Mouse (Mus musculus) MEL (cell line): ENCODE data around the gene Exoc3l. TPM values are rescaled to one million over a fixed set of nuclear protein-coding genes. Genes with fewer than 3 reads are reported as not detected.

Experiments used
- DNase-seq: peaks from one replicate; pipeline ENCODE4 v3.0.0; 2011; ENCODE audit warnings: low read depth, low spot score
- H3K27ac ChIP-seq: 2 replicates; pipeline ENCODE4 v1.5.1; 2012; ENCODE audit warnings: low read depth, mild to moderate bottlenecking, control low read depth, low read length, moderate library complexity; ENCODE audit not compliant: control insufficient read depth
- H3K27me3 ChIP-seq, 2 experiments: fragments of 150-350 bp in 1 of 2; sonication (generic) in 1 of 2; 2 replicates each; pipeline ENCODE4 v1.6.1; 2012; ENCODE audit warnings: low read length in 2 of 2, mild to moderate bottlenecking in 2 of 2, improper control_type of control experiment in 1 of 2, moderate library complexity in 1 of 2; ENCODE audit not compliant: insufficient read depth in 2 of 2, control insufficient read depth in 1 of 2
- H3K36me3 ChIP-seq, 2 experiments: 2 replicates each; pipeline ENCODE4 v1.6.1; 2012 to 2014; ENCODE audit warnings: low read length in 2 of 2, improper control_type of control experiment in 1 of 2, inconsistent platforms in 1 of 2, mild to moderate bottlenecking in 1 of 2; ENCODE audit not compliant: insufficient read depth in 2 of 2, control insufficient read depth in 1 of 2
- H3K4me1 ChIP-seq, 2 experiments: fragments of 150-350 bp in 1 of 2; sonication (generic) in 1 of 2; 2 replicates each; pipeline ENCODE4 v1.6.1; 2012; ENCODE audit warnings: low read length in 2 of 2, improper control_type of control experiment in 1 of 2, mild to moderate bottlenecking in 1 of 2; ENCODE audit not compliant: insufficient read depth in 2 of 2, control insufficient read depth in 1 of 2
- H3K4me3 ChIP-seq, 2 experiments: fragments of 150-350 bp in 1 of 2; sonication (generic) in 1 of 2; 2 replicates each; pipeline ENCODE4 v1.5.1; 2012; ENCODE audit warnings: low read depth in 2 of 2, low read length in 2 of 2, mild to moderate bottlenecking in 2 of 2, moderate library complexity in 2 of 2, control low read depth in 1 of 2, improper control_type of control experiment in 1 of 2; ENCODE audit not compliant: control insufficient read depth in 1 of 2, insufficient read depth in 1 of 2
- H3K79me2 ChIP-seq: 2 replicates; pipeline ENCODE4 v1.6.1; 2012; ENCODE audit warnings: mild to moderate bottlenecking, low read length, moderate library complexity; ENCODE audit not compliant: control insufficient read depth, poor library complexity, insufficient read depth
- H3K9ac ChIP-seq: 2 replicates; pipeline ENCODE4 v1.6.1; 2012; ENCODE audit warnings: low read depth, mild to moderate bottlenecking, control low read depth, low read length, moderate library complexity; ENCODE audit not compliant: control insufficient read depth, poor library complexity, severe bottlenecking
- H3K9me3 ChIP-seq: fragments of 150-350 bp; sonication (generic); replicated peaks from 2 replicates; pipeline ENCODE4 v1.6.1; 2012; ENCODE audit warnings: mild to moderate bottlenecking, low read length, improper control_type of control experiment, moderate library complexity; ENCODE audit not compliant: insufficient read depth
- BHLHE40 ChIP-seq: IDR thresholded peaks from 2 replicates; pipeline ENCODE4 v1.6.1; 2012; ENCODE audit warnings: low read depth, mild to moderate bottlenecking, inconsistent platforms, low read length, improper control_type of control experiment, borderline replicate concordance
- ELF1 ChIP-seq: IDR thresholded peaks from 2 replicates; pipeline ENCODE4 v1.6.1; 2014; ENCODE audit warnings: low read depth, mild to moderate bottlenecking, inconsistent platforms, low read length, improper control_type of control experiment, moderate library complexity
- GABPA ChIP-seq: IDR thresholded peaks from 2 replicates; pipeline ENCODE4 v1.6.1; 2012; ENCODE audit warnings: low read depth, mild to moderate bottlenecking, inconsistent platforms, low read length, improper control_type of control experiment, moderate library complexity
- GATA1 ChIP-seq: IDR thresholded peaks from 2 replicates; pipeline ENCODE4 v1.6.1; 2011; ENCODE audit warnings: low read depth, low read length, improper control_type of control experiment
- JUND ChIP-seq: IDR thresholded peaks from 2 replicates; pipeline ENCODE4 v1.6.1; 2011; ENCODE audit warnings: low read depth, mild to moderate bottlenecking, improper control_type of control experiment, low read length
- KAT2A ChIP-seq: conservative IDR thresholded peaks from 2 replicates; pipeline ENCODE4 v1.6.1; 2012; ENCODE audit warnings: low read depth, low read length, improper control_type of control experiment, inconsistent platforms
- MAX ChIP-seq: IDR thresholded peaks from 2 replicates; pipeline ENCODE4 v1.6.1; 2011; ENCODE audit warnings: low read length, improper control_type of control experiment
- MAZ ChIP-seq: IDR thresholded peaks from 2 replicates; pipeline ENCODE4 v1.6.1; 2012; ENCODE audit warnings: low read depth, mild to moderate bottlenecking, inconsistent platforms, low read length, improper control_type of control experiment
- MEF2A ChIP-seq: IDR thresholded peaks from 2 replicates; pipeline ENCODE4 v1.6.1; 2014; ENCODE audit warnings: low read depth, mild to moderate bottlenecking, inconsistent platforms, low read length, improper control_type of control experiment; ENCODE audit not compliant: poor library complexity, insufficient replicate concordance, severe bottlenecking; ENCODE audit errors: extremely low read depth
- MXI1 ChIP-seq: IDR thresholded peaks from 2 replicates; pipeline ENCODE4 v1.6.1; 2011; ENCODE audit warnings: mild to moderate bottlenecking, low read depth, low read length, improper control_type of control experiment
- MYC ChIP-seq: IDR thresholded peaks from 2 replicates; pipeline ENCODE4 v1.6.1; 2011; ENCODE audit warnings: low read depth, mild to moderate bottlenecking, low read length, improper control_type of control experiment, moderate library complexity
- NELFE ChIP-seq: IDR thresholded peaks from 2 replicates; pipeline ENCODE4 v1.6.1; 2011; ENCODE audit warnings: low read depth, low read length, improper control_type of control experiment
- NRF1 ChIP-seq: IDR thresholded peaks from 2 replicates; pipeline ENCODE4 v1.6.1; 2014; ENCODE audit warnings: low read depth, mild to moderate bottlenecking, inconsistent platforms, low read length, improper control_type of control experiment, moderate library complexity; ENCODE audit not compliant: poor library complexity, insufficient read depth, severe bottlenecking
- POLR2A ChIP-seq, 2 experiments: IDR thresholded peaks; 2 replicates each; pipeline ENCODE4 v1.6.1; 2011 to 2012; ENCODE audit warnings: low read length in 2 of 2, mild to moderate bottlenecking in 2 of 2, control low read depth in 1 of 2, improper control_type of control experiment in 1 of 2, low read depth in 1 of 2, moderate library complexity in 1 of 2; ENCODE audit not compliant: control insufficient read depth in 1 of 2, insufficient read depth in 1 of 2, poor library complexity in 1 of 2
- POLR2AphosphoS2 ChIP-seq: IDR thresholded peaks from 2 replicates; pipeline ENCODE4 v1.6.1; 2011; ENCODE audit warnings: low read length, improper control_type of control experiment
- RAD21 ChIP-seq: IDR thresholded peaks from 2 replicates; pipeline ENCODE4 v1.6.1; 2011; ENCODE audit warnings: mild to moderate bottlenecking, low read depth, low read length, improper control_type of control experiment
- SIN3A ChIP-seq: IDR thresholded peaks from 2 replicates; pipeline ENCODE4 v1.6.1; 2012; ENCODE audit warnings: low read length, improper control_type of control experiment, inconsistent platforms
- TBP ChIP-seq: IDR thresholded peaks from 2 replicates; pipeline ENCODE4 v1.8.0; 2011; ENCODE audit warnings: low read depth, low read length, improper control_type of control experiment
- TCF12 ChIP-seq: IDR thresholded peaks from 2 replicates; pipeline ENCODE4 v1.6.1; 2014; ENCODE audit warnings: low read depth, mild to moderate bottlenecking, inconsistent platforms, low read length, improper control_type of control experiment, moderate library complexity
- UBTF ChIP-seq: IDR thresholded peaks from 2 replicates; pipeline ENCODE4 v1.6.1; 2012; ENCODE audit warnings: low read depth, mild to moderate bottlenecking, inconsistent platforms, low read length, improper control_type of control experiment, moderate library complexity, borderline replicate concordance; ENCODE audit not compliant: insufficient read depth
- USF1 ChIP-seq: IDR thresholded peaks from 2 replicates; pipeline ENCODE4 v1.6.1; 2014; ENCODE audit warnings: low read depth, mild to moderate bottlenecking, inconsistent platforms, low read length, improper control_type of control experiment, moderate library complexity
- ZMIZ1 ChIP-seq: IDR thresholded peaks from 2 replicates; pipeline ENCODE4 v1.6.1; 2012; ENCODE audit warnings: low read depth, mild to moderate bottlenecking, inconsistent platforms, low read length, improper control_type of control experiment, moderate library complexity
- polyA plus RNA-seq, 2 experiments: library from polyadenylated mRNA; stranded (reverse) in 1 of 2; unstranded in 1 of 2; fragments of >175 nt in 1 of 2; fragments of >200 nt in 1 of 2; gene quantifications; 2 replicates each; pipeline versions ENCODE4 v1.2.1 to v1.2.4; 2012; ENCODE audit warnings: low replicate concordance in 2 of 2, low read depth in 1 of 2; ENCODE audit not compliant: insufficient read length in 2 of 2, insufficient read depth in 1 of 2, missing spikeins in 1 of 2
- total RNA-seq: library from RNA; depleted of rRNA; stranded (reverse); fragments of 300-350 nt; gene quantifications from 2 replicates; pipeline ENCODE4 v1.2.3, GENCODE M21; 2012

The Exoc3l gene
- total and polyA plus RNA-seq, 3 experiments, result 0.69 to 2.0 TPM; not detected in 1

DNA sequence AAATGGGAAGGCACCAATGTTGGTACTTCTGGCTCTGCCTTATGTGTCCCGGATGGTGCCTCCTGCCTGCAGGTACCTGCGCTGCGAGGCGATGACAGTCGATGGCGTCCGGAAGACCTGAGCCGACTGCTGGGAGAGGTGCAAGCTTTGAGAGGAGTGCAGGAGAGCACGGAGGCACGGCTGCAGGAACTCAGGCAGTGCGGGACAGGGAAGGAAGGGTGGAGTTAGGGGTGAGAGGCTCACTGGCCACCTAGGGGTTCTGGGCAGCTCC is 25.1 kb downstream of the Exoc3l start:
- Histone ChIP-seq H3K79me2 (no peaks in the 10 kb centered on the region; the same call in 1 of the 2 replicates), H3K9ac (no peak overlapping the region), H3K4me1 (peaks cover 7 to 12% of the 10 kb centered on the region in 2 experiments), H3K27ac (no peak overlapping the region), H3K27me3 (no peaks in the 10 kb centered on the region), H3K9me3 (no peaks in the 10 kb centered on the region), H3K4me3 (no peak overlapping the region), H3K36me3 (peaks cover 0 to 10% of the 10 kb centered on the region in 2 experiments; a peak in 2 of 4 replicates)
- DNase-seq, result no peak
- no peak for TF ChIP-seq KAT2A
- no peak for TF ChIP-seq TBP
- no peak for TF ChIP-seq ELF1

DNA sequence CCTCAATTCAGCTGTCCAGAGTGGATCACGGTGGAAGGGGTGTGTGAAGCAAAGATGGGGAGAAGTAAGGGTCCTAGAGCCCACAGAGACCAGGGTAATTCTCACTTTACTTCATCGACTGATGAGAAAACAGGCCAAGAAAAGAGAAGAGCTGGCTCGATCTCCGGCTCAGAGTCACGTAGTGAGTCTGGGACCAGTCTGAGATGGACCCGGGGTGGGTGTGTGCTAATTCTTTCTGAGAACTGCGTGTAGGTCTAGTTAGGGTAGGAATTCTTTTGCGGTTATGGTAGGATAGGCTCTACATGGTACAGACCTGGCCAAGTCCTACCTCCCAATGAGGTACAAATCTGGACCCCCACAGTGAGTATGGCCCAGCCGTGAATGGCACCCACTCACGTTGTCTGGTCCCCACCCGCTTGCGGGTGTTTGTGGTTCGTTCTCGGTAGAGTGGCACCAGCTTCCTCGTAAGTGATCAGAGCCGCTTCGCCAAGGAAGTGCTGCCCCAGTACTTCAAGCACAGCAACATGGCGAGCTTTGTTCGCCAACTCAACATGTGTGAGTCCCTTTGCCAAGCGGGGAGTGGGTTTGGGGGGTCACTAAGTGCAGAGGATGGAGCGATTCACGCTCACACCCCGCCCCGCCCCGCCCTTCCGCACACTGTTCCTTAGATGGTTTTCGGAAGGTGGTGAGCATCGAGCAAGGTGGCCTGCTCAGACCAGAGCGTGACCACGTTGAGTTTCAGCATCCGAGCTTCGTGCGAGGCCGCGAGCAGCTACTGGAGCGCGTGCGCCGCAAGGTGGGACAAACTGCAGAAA is 25.6 kb downstream of the Exoc3l start:
- Histone ChIP-seq H3K9ac (peak overlapping the region; percentile 96), H3K79me2 (no peaks in the 10 kb centered on the region; the same call in 1 of the 2 replicates), H3K4me3 (peak overlapping the region; percentile 74 to 81), H3K27me3 (no peaks in the 10 kb centered on the region), H3K9me3 (no peaks in the 10 kb centered on the region), H3K27ac (peak overlapping the region; percentile 44; the same call in 1 of the 2 replicates), H3K36me3 (peaks cover 0 to 10% of the 10 kb centered on the region in 2 experiments; a peak in 2 of 4 replicates), H3K4me1 (peaks cover 7 to 16% of the 10 kb centered on the region in 2 experiments)
- 0 out of 4 replicates have a peak, but pooled peaks of 1 of the 2 experiments have one; percentile 13 for TF ChIP-seq POLR2A (IDR thresholded peaks at IDR 0.05; ENCODE audit: control insufficient read depth in 1 of 2, insufficient read depth in 1 of 2, low read depth in 1 of 2, low read length in 2 of 2, poor library complexity in 1 of 2)
- no peak for TF ChIP-seq NRF1
- DNase-seq, result no peak

DNA sequence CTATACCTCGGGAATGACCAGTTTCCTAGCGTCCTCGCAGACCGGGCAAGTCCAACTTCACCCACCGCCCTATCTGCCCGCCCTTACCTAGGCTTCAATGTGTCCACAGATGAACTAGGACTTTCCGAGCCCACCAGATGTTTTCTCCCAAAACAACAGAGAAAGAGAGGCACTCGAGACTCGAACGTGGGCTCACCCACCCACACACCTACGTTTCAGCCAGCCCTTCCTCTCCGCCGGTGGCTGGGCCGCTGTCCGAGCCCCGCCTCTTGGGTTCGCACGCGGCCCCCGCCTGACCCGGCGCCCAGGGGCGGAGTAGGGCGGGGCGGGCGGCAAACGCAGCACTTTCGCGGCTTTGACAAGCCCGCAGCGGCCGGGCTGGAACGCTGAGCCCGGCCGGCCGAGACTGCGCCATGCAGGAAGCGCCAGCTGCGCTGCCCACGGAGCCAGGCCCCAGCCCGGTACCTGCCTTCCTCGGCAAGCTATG is 26.4 kb downstream of the Exoc3l start, which contains the start of gene Hsf4:
Hsf4 (plus strand) TSS at position 341 of the 487 bp plus-strand sequence.
- Histone ChIP-seq H3K4me1 (peaks cover 7 to 16% of the 10 kb centered on the region in 2 experiments), H3K9me3 (no peaks in the 10 kb centered on the region), H3K27me3 (no peaks in the 10 kb centered on the region), H3K79me2 (peaks cover 2% of the 10 kb centered on the region), H3K36me3 (peaks cover 0 to 10% of the 10 kb centered on the region in 2 experiments; a peak in 2 of 4 replicates), H3K27ac (peak within 1 kb of the TSS; percentile 45), H3K9ac (peak within 1 kb of the TSS; percentile 96), H3K4me3 (peak within 1 kb of the TSS; percentile 74 to 81)
- peak; percentile 66 for DNase-seq
- TF ChIP-seq ZMIZ1 (peak; percentile 41; the same call in 1 of the 2 replicates), BHLHE40 (no peak), POLR2A (IDR thresholded peaks at IDR 0.05; ENCODE audit: control insufficient read depth in 1 of 2, insufficient read depth in 1 of 2, low read depth in 1 of 2, low read length in 2 of 2, poor library complexity in 1 of 2) (peak; percentile 65 to 78; a peak in 3 of 4 replicates), MXI1 (peak; percentile 83), MEF2A (no peak), JUND (no peak), UBTF (peak; percentile 81; the same call in 1 of the 2 replicates), RAD21 (no peak), NELFE (peak; percentile 60), GATA1 (no peak), MYC (no peak), TCF12 (0 out of 2 replicates have a peak, but pooled peaks have one; percentile 14), USF1 (no peak), SIN3A (peak; percentile 40; the same call in 1 of the 2 replicates), GABPA (no peak), POLR2AphosphoS2 (peak; percentile 66; the same call in 1 of the 2 replicates), MAZ (peak; percentile 85; the same call in 1 of the 2 replicates), NRF1 (0 out of 2 replicates have a peak, but pooled peaks have one; percentile 19), MAX (0 out of 2 replicates have a peak, but pooled peaks have one; percentile 35)
